In the genomic region with DNA sequence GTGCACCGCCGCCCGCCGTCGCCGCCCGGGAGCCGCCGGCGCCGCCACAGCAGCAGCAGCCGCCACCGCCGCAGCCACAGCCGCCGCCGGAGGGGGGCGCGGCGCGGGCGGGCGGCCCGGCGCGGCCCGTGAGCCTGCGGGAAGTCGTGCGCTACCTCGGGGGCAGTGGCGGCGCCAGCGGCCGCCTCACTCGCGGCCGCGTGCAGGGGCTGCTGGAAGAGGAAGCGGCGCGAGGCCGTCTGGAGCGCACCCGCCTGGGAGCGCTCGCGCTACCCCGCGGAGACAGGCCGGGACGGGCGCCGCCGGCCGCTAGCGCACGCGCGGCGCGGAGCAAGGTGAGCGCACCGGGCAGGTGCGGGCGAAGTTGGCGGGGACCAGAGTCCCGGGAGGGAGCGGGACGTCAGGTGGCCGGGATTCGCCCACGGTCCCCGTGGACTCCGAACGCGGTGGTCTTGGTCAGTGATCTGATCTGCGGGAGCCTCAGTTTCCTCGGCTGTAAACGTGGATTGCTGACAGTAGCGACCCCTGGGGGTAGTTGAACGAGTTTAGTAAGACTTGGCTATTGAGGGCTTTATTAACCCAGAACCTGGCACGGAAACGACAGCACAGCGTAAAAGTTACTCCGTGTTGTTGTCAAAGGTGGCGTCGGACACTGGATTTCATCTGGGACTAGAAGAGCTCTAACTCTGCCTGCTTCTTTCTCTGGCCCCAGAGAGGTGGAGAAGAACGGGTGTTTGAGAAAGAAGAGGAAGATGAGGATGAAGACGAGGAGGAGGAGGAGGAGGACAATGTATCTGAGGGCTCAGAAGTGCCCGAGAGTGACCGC, we compare ENCODE assay signal across 8 mouse cellular contexts. TPM values are rescaled to one million over a fixed set of nuclear protein-coding genes. Genes with fewer than 3 reads are reported as not detected.
DNase-seq lines count a peak whose midpoint lies in the region; ATAC-seq lines count a peak whose summit lies in the region.

No protein-coding gene starts in this region.

- peak overlapping the region; percentile 79 for H3K4me3 ChIP-seq in brown adipose tissue, adult 24 weeks (ENCODE audit: insufficient read depth, low read depth, low read length)
- H3K4me3 ChIP-seq in forebrain, embryonic 13.5 days = peak overlapping the region; percentile 76
- peak overlapping the region; percentile 82 for H3K4me3 ChIP-seq in hindbrain, embryonic 16.5 days (ENCODE audit: low read length)
- H3K4me3 ChIP-seq in midbrain, embryonic 15.5 days = peak overlapping the region; percentile 80
- peak overlapping the region; percentile 78 for H3K4me3 ChIP-seq in stomach, embryonic 15.5 days (replicated peaks)

- H3K4me1 ChIP-seq in brown adipose tissue, adult 24 weeks (ENCODE audit: control insufficient read depth, insufficient read depth, insufficient read length, low read length) = 0 out of 2 replicates have a peak, but pooled peaks cover 7% of the 10 kb centered on the region
- H3K4me1 ChIP-seq in forebrain, embryonic 13.5 days = peaks cover 31% of the 10 kb centered on the region
- peaks cover 20% of the 10 kb centered on the region for H3K4me1 ChIP-seq in hindbrain, embryonic 16.5 days (ENCODE audit: control insufficient read depth, insufficient read depth, low read depth, low read length)
- H3K4me1 ChIP-seq in midbrain, embryonic 15.5 days = peaks cover 35% of the 10 kb centered on the region
- peaks cover 25% of the 10 kb centered on the region for H3K4me1 ChIP-seq in stomach, embryonic 15.5 days

- no peak overlapping the region for H3K27ac ChIP-seq in brown adipose tissue, adult 24 weeks (replicated peaks; ENCODE audit: low read depth, low read length)
- H3K27ac ChIP-seq in forebrain, embryonic 13.5 days = peak overlapping the region; percentile 89
- peak overlapping the region; percentile 76 for H3K27ac ChIP-seq in hindbrain, embryonic 16.5 days (ENCODE audit: low read depth, low read length)
- H3K27ac ChIP-seq in midbrain, embryonic 15.5 days = peak overlapping the region; percentile 84
- peak overlapping the region; percentile 90 for H3K27ac ChIP-seq in stomach, embryonic 15.5 days

- DNase-seq in layer of hippocampus, postnatal 36 days = peak; percentile 47 to 58
- no peak for DNase-seq in layer of hippocampus, adult 9-11 months
- DNase-seq in liver = peak; percentile 76

- ATAC-seq in forebrain, embryonic 13.5 days = peak; percentile 22
- ATAC-seq in hindbrain, embryonic 16.5 days = peak; percentile 7; the same call in 1 of the 2 replicates
- 0 out of 2 replicates have a peak, but pooled peaks have one; percentile 12 for ATAC-seq in midbrain, embryonic 15.5 days (replicated peaks)
- no peak for ATAC-seq in stomach, embryonic 15.5 days (ENCODE audit: insufficient read depth, low FRiP score, low read depth)

- H3K9ac ChIP-seq in forebrain, embryonic 13.5 days = peak overlapping the region; percentile 78
- peak overlapping the region; percentile 87 for H3K9ac ChIP-seq in hindbrain, embryonic 16.5 days (ENCODE audit: low read depth, low read length)
- peak overlapping the region; percentile 48 for H3K9ac ChIP-seq in midbrain, embryonic 15.5 days
- H3K9ac ChIP-seq in stomach, embryonic 15.5 days = peak overlapping the region; percentile 63

- no peaks in the 10 kb centered on the region for H3K9me3 ChIP-seq in forebrain, embryonic 13.5 days (replicated peaks)
- no peaks in the 10 kb centered on the region for H3K9me3 ChIP-seq in hindbrain, embryonic 16.5 days (ENCODE audit: control insufficient read depth, low read length)
- H3K9me3 ChIP-seq in midbrain, embryonic 15.5 days = no peaks in the 10 kb centered on the region
- H3K9me3 ChIP-seq in stomach, embryonic 15.5 days = no peaks in the 10 kb centered on the region

- H3K36me3 ChIP-seq in forebrain, embryonic 13.5 days (ENCODE audit: poor library complexity, severe bottlenecking) = peaks cover 49% of the 10 kb centered on the region
- H3K36me3 ChIP-seq in hindbrain, embryonic 16.5 days (ENCODE audit: control insufficient read depth, insufficient read depth, low read length) = no peaks in the 10 kb centered on the region; the same call in 1 of the 2 replicates
- H3K36me3 ChIP-seq in midbrain, embryonic 15.5 days (replicated peaks) = peaks cover 6% of the 10 kb centered on the region; the same call in 1 of the 2 replicates
- H3K36me3 ChIP-seq in stomach, embryonic 15.5 days = peaks cover 24% of the 10 kb centered on the region

- under 1% methylated on average over 70 of the region's 92 CpGs for WGBS in forebrain, embryonic 13.5 days
- 1% methylated on average over 78 of the region's 92 CpGs for WGBS in hindbrain, embryonic 16.5 days
- under 1% methylated on average over 83 of the region's 92 CpGs for WGBS in midbrain, embryonic 15.5 days
- 1% methylated on average over 81 of the region's 92 CpGs for WGBS in stomach, embryonic 15.5 days

- peaks cover 32% of the 10 kb centered on the region for H3K27me3 ChIP-seq in forebrain, embryonic 13.5 days
- H3K27me3 ChIP-seq in hindbrain, embryonic 16.5 days (replicated peaks; ENCODE audit: control insufficient read depth, insufficient read depth, low read length) = no peaks in the 10 kb centered on the region; the same call in 1 of the 2 replicates
- peaks cover 18% of the 10 kb centered on the region for H3K27me3 ChIP-seq in midbrain, embryonic 15.5 days (replicated peaks)
- no peaks in the 10 kb centered on the region for H3K27me3 ChIP-seq in stomach, embryonic 15.5 days (replicated peaks)

- H3K4me2 ChIP-seq in forebrain, embryonic 13.5 days = peak overlapping the region; percentile 84
- peak overlapping the region; percentile 76 for H3K4me2 ChIP-seq in hindbrain, embryonic 16.5 days (ENCODE audit: low read length)
- peak overlapping the region; percentile 72 for H3K4me2 ChIP-seq in midbrain, embryonic 15.5 days
- H3K4me2 ChIP-seq in stomach, embryonic 15.5 days = peak overlapping the region; percentile 91

RNA-seq across cellular contexts. Expression of gene Samd1, which starts 1.0 kb away (rescaled TPM):
- 10 to 100 TPM; 42.1 to 43.1 TPM for total RNA-seq in layer of hippocampus, postnatal 36 days (2021)
- 12.0 and 12.4 TPM in 2 replicates for polyA plus RNA-seq in brown adipose tissue, adult 24 weeks (2012; ENCODE audit: insufficient read depth, insufficient read length, missing spikeins)
- 9.5 and 10.2 TPM in 2 replicates for polyA plus RNA-seq in forebrain, embryonic 13.5 days (2015; fragmentation: Nextera tagmentation; extraction: Ambion mirVana)
- polyA plus RNA-seq in hindbrain, embryonic 16.5 days (2015; fragmentation: Nextera tagmentation; extraction: Ambion mirVana) = 5.9 and 6.2 TPM in 2 replicates
- polyA plus RNA-seq in midbrain, embryonic 15.5 days (2015; fragmentation: Nextera tagmentation; extraction: Ambion mirVana) = 7.1 and 7.2 TPM in 2 replicates
- polyA plus RNA-seq in stomach, embryonic 15.5 days (2015; fragmentation: Nextera tagmentation; extraction: Ambion mirVana) = 8.9 and 9.9 TPM in 2 replicates

RNA-seq across cellular contexts. Expression of gene 1700067K01Rik, which starts 2.9 kb away (rescaled TPM):
- under 1 TPM; 0.40 to 0.75 TPM for total RNA-seq in layer of hippocampus, postnatal 36 days (2021)
- polyA plus RNA-seq in brown adipose tissue, adult 24 weeks (2012; ENCODE audit: insufficient read depth, insufficient read length, missing spikeins) = not detected in 2 replicates
- 1.00 and 1.2 TPM in 2 replicates for polyA plus RNA-seq in forebrain, embryonic 13.5 days (2015; fragmentation: Nextera tagmentation; extraction: Ambion mirVana)
- 0.90 and 0.94 TPM in 2 replicates for polyA plus RNA-seq in hindbrain, embryonic 16.5 days (2015; fragmentation: Nextera tagmentation; extraction: Ambion mirVana)
- polyA plus RNA-seq in midbrain, embryonic 15.5 days (2015; fragmentation: Nextera tagmentation; extraction: Ambion mirVana) = 0.66 and 1.0 TPM in 2 replicates
- polyA plus RNA-seq in stomach, embryonic 15.5 days (2015; fragmentation: Nextera tagmentation; extraction: Ambion mirVana) = 0.53 and 0.68 TPM in 2 replicates

RNA-seq across cellular contexts. Expression of gene 2210011C24Rik, which starts 13.5 kb away (rescaled TPM):
- 1 to 10 TPM in 1 of 2 experiments, under 1 TPM in 1; 0.52 to 1.2 TPM for total RNA-seq in layer of hippocampus, postnatal 36 days (2021)
- polyA plus RNA-seq in brown adipose tissue, adult 24 weeks (2012; ENCODE audit: insufficient read depth, insufficient read length, missing spikeins) = not detected in 2 replicates
- 0.37 TPM in 1 of 2 replicates, not detected in the other for polyA plus RNA-seq in forebrain, embryonic 13.5 days (2015; fragmentation: Nextera tagmentation; extraction: Ambion mirVana)
- polyA plus RNA-seq in hindbrain, embryonic 16.5 days (2015; fragmentation: Nextera tagmentation; extraction: Ambion mirVana) = 1.1 TPM in 2 replicates
- polyA plus RNA-seq in midbrain, embryonic 15.5 days (2015; fragmentation: Nextera tagmentation; extraction: Ambion mirVana) = 0.26 and 0.39 TPM in 2 replicates
- polyA plus RNA-seq in stomach, embryonic 15.5 days (2015; fragmentation: Nextera tagmentation; extraction: Ambion mirVana) = 0.67 and 1.0 TPM in 2 replicates

RNA-seq across cellular contexts. Expression of gene Palm3, which starts 22.8 kb away (rescaled TPM):
- total RNA-seq in layer of hippocampus, postnatal 36 days (2021) = 1 to 10 TPM; 2.9 to 4.1 TPM
- not detected in 2 replicates for polyA plus RNA-seq in brown adipose tissue, adult 24 weeks (2012; ENCODE audit: insufficient read depth, insufficient read length, missing spikeins)
- polyA plus RNA-seq in forebrain, embryonic 13.5 days (2015; fragmentation: Nextera tagmentation; extraction: Ambion mirVana) = 1.9 and 2.1 TPM in 2 replicates
- 9.6 and 11.3 TPM in 2 replicates for polyA plus RNA-seq in hindbrain, embryonic 16.5 days (2015; fragmentation: Nextera tagmentation; extraction: Ambion mirVana)
- polyA plus RNA-seq in midbrain, embryonic 15.5 days (2015; fragmentation: Nextera tagmentation; extraction: Ambion mirVana) = 2.6 and 2.8 TPM in 2 replicates
- polyA plus RNA-seq in stomach, embryonic 15.5 days (2015; fragmentation: Nextera tagmentation; extraction: Ambion mirVana) = 6.6 and 6.7 TPM in 2 replicates

RNA-seq across cellular contexts. Expression of gene Prkaca, which starts 25.7 kb away (rescaled TPM):
- total RNA-seq in layer of hippocampus, postnatal 36 days (2021) = 100 to 1,000 TPM; 239 to 256 TPM
- 270 and 332 TPM in 2 replicates for polyA plus RNA-seq in brown adipose tissue, adult 24 weeks (2012; ENCODE audit: insufficient read depth, insufficient read length, missing spikeins)
- 146 and 148 TPM in 2 replicates for polyA plus RNA-seq in forebrain, embryonic 13.5 days (2015; fragmentation: Nextera tagmentation; extraction: Ambion mirVana)
- 202 and 254 TPM in 2 replicates for polyA plus RNA-seq in hindbrain, embryonic 16.5 days (2015; fragmentation: Nextera tagmentation; extraction: Ambion mirVana)
- 228 and 238 TPM in 2 replicates for polyA plus RNA-seq in midbrain, embryonic 15.5 days (2015; fragmentation: Nextera tagmentation; extraction: Ambion mirVana)
- polyA plus RNA-seq in stomach, embryonic 15.5 days (2015; fragmentation: Nextera tagmentation; extraction: Ambion mirVana) = 113 and 125 TPM in 2 replicates
